Mouse (Mus musculus) gastrocnemius, postnatal 25 days (tissue): ENCODE results near the gene Hap1. TPM values are rescaled to one million over a fixed set of nuclear protein-coding genes. Genes with fewer than 3 reads are reported as not detected.
"Not testable (repeated sequence)": the region's sequence is repeated elsewhere in the genome, so short reads cannot be mapped to it uniquely, and the experiment has no call there.

ENCODE experiments used
- DNase-seq: peaks from one replicate; pipeline ENCODE4 v3.0.0; 2022
- total RNA-seq, 2 experiments: library from RNA; stranded (reverse); gene quantifications; 1 replicate in 1 of 2; 2 replicates in 1 of 2; pipeline ENCODE4 v1.2.3; 2021

The Hap1 gene
- total RNA-seq, 2 experiments from 2014 or later: 0.27 to 0.28 TPM

DNA sequence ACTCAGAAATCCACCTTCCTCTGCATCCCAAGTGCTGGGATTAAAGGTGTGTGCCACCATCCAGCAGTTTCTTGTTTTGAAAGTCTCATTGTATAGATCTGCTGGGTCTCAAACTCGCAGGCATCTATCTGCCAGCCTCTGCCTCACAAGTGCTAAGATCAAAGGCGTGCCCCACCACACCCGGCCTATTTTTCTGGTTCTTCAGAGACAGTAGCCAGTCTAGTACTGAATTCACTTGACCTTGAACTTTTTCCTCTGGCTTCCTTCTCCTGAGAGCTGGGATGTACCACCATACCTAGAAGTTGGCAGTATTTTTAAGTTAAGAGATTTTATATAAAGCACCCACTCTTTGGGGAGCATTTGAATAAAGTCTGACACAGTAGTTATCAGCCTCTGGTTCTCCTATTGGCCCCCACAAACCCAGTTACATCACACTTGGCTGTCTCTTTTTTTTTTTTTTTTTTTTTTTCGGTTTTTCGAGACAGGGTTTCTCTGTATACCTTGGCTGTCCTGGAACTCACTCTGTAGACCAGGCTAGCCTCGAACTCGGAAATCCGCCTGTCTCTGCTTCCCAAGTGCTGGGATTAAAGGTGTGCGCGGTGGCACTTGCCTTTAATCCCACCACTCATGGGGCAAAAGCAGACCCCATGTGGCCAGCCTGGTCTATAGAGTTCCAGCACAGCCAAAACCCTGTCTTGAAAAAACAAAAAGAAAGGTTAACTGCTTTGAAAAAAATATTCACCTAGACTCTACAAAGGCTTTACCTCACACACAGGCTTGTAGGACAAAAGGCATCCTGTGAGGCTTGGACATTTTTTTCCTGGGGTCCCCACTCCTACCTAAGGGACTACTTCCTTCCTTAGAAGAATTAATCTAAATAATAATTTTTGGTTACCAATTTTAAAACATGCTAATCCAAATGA is 37.1 kb downstream of the Hap1 start:
- no peak for DNase-seq

DNA sequence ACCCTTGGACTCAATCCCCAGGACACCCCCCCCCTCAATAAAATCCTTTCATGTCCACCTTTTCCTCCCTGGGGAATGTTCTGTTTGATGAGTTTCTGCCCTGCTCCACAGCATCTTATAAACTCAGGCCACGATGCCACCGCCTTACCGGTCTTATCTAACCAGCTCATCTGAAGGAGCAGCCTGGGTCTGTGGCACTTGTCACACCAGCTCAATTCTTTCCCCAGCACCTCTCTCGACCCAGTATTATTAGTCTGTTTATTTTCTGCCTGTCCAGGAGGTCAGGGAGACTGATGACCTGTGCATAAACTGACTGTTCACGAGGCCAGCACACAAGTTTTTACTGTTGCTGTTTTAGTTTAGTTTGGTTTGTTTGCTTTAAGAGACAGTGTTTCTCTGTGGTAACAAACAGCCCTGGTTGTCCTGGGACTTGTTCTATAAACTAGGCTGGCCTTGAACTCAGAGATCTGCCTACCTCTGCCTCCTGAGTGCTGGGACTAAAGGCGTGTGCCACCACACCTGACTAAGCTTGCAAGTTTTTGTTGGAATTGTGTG is 38.0 kb downstream of the Hap1 start:
- no peak for DNase-seq

DNA sequence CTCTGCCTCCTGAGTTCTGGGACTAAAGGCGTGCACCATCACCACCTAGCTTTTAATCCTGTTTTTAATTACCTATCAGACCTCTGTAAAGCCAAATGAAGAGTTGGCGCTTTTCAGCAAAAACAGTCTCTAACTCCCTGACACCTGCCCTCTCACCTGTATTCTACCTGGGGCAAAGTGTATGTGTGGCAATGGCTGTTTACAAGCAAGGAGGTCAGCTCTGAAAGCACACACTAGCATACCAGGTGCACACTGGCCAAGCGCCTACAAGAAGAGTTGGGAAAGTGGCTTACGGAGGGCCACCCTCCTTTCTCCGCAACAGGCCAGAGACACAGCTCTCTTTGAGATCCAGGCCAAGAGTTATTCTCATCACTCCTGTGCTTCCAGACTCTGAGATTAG is 40.5 kb downstream of the Hap1 start:
- DNase-seq: no peak

DNA sequence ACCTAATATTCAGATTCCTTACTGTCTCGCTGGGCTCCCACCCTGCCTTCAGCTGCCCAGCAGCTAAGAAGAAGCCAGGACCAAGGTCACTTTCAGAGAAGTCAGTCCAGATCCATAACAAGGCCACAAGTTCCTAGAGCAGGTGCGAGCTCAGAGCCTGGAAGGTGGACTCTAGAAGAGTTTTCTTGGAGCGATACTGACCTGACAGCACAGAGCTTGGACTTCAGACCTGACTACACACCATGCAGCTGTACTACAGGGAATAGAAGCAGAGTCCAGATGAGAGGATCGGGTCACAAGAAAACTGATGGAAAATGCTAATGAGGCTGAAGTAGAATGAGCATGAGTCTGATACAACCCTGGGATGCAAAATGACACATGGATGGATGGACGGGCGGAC is 42.5 kb downstream of the Hap1 start:
- DNase-seq: no peak

DNA sequence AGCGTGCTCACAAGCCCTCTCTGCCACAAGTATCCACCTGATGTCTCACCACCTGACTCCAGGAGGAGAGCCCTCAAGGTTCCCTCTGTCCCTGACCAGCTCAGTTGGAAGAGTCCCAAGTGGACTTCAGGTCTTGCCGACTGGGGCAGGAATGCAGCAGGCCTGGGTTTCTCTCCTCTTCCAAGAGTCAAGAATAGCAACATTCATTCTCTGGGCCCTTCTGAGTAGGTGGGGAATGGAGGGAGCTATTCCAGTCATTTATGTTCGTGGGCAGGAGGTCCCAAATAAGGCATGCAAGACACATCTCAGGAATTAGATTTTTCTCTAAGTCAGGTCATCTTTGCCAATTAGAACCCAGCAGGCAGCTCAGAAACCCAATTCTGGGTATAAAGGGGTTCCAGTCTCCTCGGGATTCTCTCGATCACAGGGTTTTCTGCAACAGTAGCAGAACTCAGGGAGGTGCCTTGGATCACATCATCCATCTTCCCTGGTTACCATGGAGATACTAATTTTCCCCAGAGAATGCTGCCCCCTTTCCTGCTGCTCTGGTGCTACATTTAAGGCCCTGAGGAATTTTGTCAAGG is 43.7 kb downstream of the Hap1 start:
- no peak for DNase-seq

DNA sequence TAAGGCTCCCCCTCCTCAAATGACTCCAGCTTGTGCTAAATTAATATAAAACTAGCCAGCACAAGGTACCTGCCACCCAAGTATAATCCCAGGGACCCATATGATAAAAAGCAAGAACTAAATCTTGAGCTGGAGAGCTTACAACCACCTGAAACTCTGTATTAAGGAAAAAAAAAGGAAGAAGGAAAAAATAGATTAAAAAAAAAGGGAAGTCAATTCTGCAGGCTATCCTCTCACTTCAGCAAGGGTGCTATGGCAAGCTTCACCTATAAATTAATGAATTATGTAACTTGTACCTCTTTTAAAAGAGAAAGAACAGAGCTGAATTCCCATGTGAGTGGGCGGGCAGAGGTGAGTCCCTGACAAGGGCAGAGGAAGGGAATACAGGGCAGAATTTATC is 44.3 kb downstream of the Hap1 start:
- DNase-seq: no peak

DNA sequence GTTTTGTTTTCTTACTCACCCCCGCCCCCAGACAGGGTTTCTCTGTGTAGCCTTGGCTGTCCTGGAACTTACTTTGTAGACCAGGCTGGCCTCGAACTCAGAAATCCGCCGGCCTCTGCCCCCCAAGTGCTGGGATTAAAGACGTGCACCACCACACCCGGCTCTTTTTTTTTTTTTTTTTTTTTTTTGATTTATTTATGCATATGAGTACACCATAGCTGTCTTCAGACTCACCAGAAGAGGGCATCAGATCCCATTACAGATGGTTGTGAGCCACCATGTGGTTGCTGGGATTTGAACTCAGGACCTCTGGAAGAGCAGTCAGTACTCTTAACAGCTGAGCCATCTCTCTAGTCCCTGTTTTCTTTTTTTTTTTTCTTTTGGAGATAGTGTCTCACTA is 47.3 kb downstream of the Hap1 start:
- DNase-seq: not testable (repeated sequence)

DNA sequence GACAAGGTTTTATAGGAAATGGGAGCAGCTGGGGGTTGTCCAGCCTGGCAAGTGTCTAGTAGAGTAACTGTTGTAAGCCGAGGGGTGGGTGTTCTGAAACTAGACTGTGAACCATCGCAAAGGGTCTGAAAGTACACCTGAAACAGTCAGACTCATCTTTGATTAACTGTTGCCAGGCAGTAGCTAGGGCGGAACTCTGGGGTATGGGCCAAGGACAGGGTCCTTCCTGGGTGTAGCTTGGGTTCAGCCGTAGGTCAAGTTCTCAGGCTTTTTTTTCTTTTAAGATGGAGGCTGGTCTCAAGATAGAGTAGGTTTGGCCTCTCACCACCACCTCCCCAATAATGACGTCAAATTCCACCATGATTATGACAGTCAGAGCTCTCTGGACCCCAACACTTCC is 48.0 kb downstream of the Hap1 start:
- no peak for DNase-seq

DNA sequence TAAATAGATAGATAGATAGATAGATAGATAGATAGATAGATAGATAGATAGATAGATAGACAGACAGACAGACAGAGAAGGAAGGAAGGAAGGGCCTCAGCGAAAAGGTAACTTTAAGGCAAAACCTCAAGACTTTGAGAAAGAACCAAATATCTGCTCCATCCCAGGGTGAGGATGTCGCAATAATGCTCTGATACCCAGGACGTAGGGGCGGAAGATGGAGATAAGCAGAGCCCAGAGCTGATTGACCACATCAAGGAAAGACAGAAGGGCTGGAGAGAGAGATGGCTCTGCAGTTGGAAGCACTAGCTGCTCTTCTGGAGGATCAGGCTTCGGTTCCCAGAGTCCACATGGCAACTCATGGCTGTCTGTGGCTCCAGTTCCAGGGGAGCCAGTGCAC is 54.6 kb downstream of the Hap1 start:
- DNase-seq: no peak

DNA sequence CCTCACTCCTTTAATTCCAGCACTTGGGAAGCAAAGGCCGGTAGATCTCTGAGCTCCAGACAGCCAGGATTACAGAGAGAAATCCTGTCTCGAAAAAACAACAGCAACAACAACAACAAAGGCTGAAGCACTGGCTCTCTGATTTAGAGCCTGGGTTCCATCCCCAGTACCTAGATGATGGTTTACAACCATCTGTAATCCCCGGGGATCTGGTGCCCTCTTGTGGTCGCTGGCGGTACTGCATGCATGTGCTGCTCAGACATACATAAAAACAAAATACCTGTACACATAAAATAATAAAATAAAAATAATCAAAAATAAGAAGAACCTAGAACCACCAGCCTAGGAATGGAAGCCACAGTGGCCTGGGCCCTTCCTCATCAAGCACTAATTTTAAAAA is 55.6 kb downstream of the Hap1 start:
- no peak for DNase-seq

DNA sequence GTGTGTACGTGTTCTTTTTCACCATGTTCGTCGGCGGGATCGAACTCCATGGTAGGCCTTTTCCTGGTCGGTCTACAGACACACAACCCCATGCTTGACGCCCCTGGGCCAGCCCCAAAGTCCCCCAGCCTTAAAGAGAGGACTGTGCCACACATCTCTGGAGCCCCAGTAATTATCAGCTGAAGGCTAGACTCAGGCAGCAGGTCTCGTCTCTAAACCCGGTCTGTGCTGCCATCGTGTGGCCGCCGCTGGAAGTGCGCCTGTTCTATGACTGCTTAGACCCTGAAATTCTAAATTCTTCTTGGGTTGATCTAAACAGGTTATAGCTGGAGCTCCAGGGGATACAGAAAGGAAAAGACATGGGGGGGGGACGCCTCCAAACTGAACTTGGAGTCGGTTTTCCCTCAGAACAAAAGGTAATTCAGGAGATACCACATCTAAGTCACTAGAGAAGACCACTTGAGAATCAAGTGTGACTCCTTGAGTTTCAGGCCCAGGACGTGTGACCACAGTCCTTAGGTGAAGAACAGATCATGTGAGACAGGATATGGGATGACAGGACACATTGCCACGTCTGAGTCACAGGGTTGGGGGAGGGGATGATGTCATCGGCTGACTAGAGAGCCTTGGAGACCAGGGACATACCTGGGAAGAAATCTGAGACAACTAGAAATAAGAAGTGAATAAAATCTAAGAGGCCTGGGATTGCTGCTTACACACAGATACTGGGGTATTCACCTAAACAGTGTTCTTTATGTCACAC is 57.5 kb downstream of the Hap1 start:
- peak; percentile 55 for DNase-seq

DNA sequence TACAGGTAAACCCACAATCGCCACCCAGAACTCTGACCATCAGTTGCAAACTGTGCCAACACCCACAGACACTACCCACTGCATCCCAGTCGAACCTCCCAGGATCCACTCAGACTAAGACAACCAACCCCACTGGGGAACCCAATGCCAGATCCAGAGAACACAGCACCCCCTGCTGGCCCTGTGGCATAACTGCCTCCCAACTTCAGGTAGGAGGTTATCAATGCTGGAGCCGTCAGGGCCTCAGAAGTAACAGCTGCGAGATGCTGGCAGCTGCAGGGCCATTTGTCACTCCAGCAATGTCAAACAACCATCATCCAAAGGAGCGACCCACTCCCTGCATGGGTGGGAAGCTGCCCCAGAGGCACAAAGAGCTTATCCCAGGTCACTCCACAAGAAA is 58.1 kb downstream of the Hap1 start:
- DNase-seq: no peak

Other genes starting within 250 kb of the Hap1 start
- gene Krt13, start 234.6 kb downstream of the Hap1 start, total RNA-seq: not detected
- not detected for gene Krt15, start 220.2 kb downstream of the Hap1 start, total RNA-seq
- gene Krt19, start 207.5 kb downstream of the Hap1 start, total RNA-seq: under 1 TPM in 1 of 2 experiments, not detected in 1; 0.28 TPM
- gene Krt9, start 162.9 kb downstream of the Hap1 start, total RNA-seq: not detected
- not detected for gene Krt14, start 148.6 kb downstream of the Hap1 start, total RNA-seq
- not detected for gene Krt16, start 107.2 kb downstream of the Hap1 start, total RNA-seq
- gene Krt17, start 95.1 kb downstream of the Hap1 start, total RNA-seq: not detected
- gene Krt42, start 86.3 kb downstream of the Hap1 start, total RNA-seq: not detected
- gene Eif1, start 36.2 kb downstream of the Hap1 start, total RNA-seq: 1,000 to 10,000 TPM; 1,016 to 1,083 TPM
- not detected for gene Gast, start 21.7 kb downstream of the Hap1 start, total RNA-seq
- 10 to 100 TPM; 72.0 to 79.8 TPM for gene Jup, start 41.6 kb upstream of the Hap1 start, total RNA-seq
- 1 to 10 TPM; 4.3 to 5.1 TPM for gene P3h4, start 58.7 kb upstream of the Hap1 start, total RNA-seq
- gene Fkbp10, start 59.6 kb upstream of the Hap1 start, total RNA-seq: 1 to 10 TPM; 7.5 to 10.0 TPM
- 1 to 10 TPM; 8.2 to 8.5 TPM for gene Nt5c3b, start 85.7 kb upstream of the Hap1 start, total RNA-seq
- gene Klhl10, start 85.8 kb upstream of the Hap1 start, total RNA-seq: under 1 TPM; 0.43 to 0.49 TPM
- 1 to 10 TPM; 3.8 to 3.9 TPM for gene Klhl11, start 116.6 kb upstream of the Hap1 start, total RNA-seq
- 10 to 100 TPM; 10.6 to 20.3 TPM for gene Acly, start 171.9 kb upstream of the Hap1 start, total RNA-seq
- under 1 TPM; 0.36 to 0.38 TPM for gene Ttc25, start 189.5 kb upstream of the Hap1 start, total RNA-seq
- 1 to 10 TPM; 8.6 to 9.6 TPM for gene Cnp, start 218.8 kb upstream of the Hap1 start, total RNA-seq